Mouse (Mus musculus): ENCODE data around the gene Cdh13.

- TF ChIP-seq POLR2A (IDR thresholded peaks at IDR 0.05; ENCODE audit: control insufficient read depth, low read depth, low read length) (no peak), CTCF (IDR thresholded peaks at IDR 0.05; ENCODE audit: control insufficient read depth, insufficient read depth, insufficient replicate concordance, low read depth, low read length) (no peak)
These were observed 1068.1 kb downstream of the Cdh13 start for GRCm38 (mm10) chr8:119351647-119352046.
